Mouse (Mus musculus) liver, postnatal 0 days (tissue): ENCODE data around the gene Acox3.

Source experiments
- CTCF ChIP-seq: sonication (generic); IDR thresholded peaks from 2 replicates; pipeline ENCODE4 v1.5.1; 2016; ENCODE audit warnings: antibody characterized with exemption, low read depth
- EP300 ChIP-seq: IDR thresholded peaks from 2 replicates; pipeline ENCODE4 v1.6.1; 2016; ENCODE audit warnings: antibody characterized with exemption, low read depth, mild to moderate bottlenecking

DNA sequence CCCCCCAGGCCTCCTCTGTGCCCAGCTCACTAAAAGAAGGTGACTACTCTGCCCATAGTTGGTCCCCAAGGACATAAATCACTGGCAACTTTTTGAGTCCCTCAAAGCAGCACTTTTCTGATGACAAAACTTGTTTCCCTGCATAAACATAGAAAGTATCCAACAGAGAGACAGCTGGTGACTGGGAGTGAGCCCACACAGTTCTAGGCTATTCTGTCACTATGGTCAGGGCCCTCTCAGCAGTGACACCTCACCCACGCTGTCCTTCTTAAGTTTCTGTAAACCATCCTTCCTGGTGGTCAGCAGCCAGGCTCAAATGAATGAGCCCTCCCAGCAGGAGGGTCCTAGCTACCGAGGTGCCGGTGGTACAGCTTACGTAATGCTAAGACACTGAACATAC is 16.2 kb upstream of the Acox3 start:
- no peak for TF ChIP-seq EP300
- no peak for TF ChIP-seq CTCF
